Mouse (Mus musculus) stomach, embryonic 16.5 days (tissue): Measurements from ENCODE around the gene Sulf2. TPM values are rescaled to one million over a fixed set of nuclear protein-coding genes. Genes with fewer than 3 reads are reported as not detected.

Source experiments
- ATAC-seq: fragments of 200-750 bp; cut with Nextera tagmentation; 2 replicates; pipeline ENCODE4 v1.8.0; 2017; ENCODE audit warnings: moderate number of reproducible peaks, moderate TSS enrichment; ENCODE audit not compliant: insufficient read depth, low FRiP score
- H3K27ac ChIP-seq: fragments of 300-500 bp; sonication (generic); 2 replicates; pipeline ENCODE4 v1.5.1; 2014; ENCODE audit warnings: low read length
- H3K27me3 ChIP-seq: fragments of 300-500 bp; sonication (generic); 2 replicates; pipeline ENCODE4 v1.6.1; 2014; ENCODE audit warnings: low read length, control low read depth, mixed read lengths; ENCODE audit not compliant: control insufficient read depth, insufficient read depth
- H3K36me3 ChIP-seq: fragments of 300-500 bp; sonication (generic); 2 replicates; pipeline ENCODE4 v1.6.1; 2014; ENCODE audit warnings: low read length; ENCODE audit not compliant: control insufficient read depth, insufficient read depth
- H3K4me1 ChIP-seq: fragments of 300-500 bp; sonication (generic); 2 replicates; pipeline ENCODE4 v1.6.1; 2014; ENCODE audit warnings: low read length, control low read depth, mixed read lengths; ENCODE audit not compliant: control insufficient read depth, insufficient read depth
- H3K4me2 ChIP-seq: fragments of 300-500 bp; sonication (generic); 2 replicates; pipeline ENCODE4 v1.6.1; 2014; ENCODE audit warnings: low read depth, low read length, mixed read lengths
- H3K4me3 ChIP-seq: fragments of 300-500 bp; sonication (generic); replicated peaks from 2 replicates; pipeline ENCODE4 v1.5.1; 2014; ENCODE audit warnings: mild to moderate bottlenecking, low read length
- H3K9ac ChIP-seq: fragments of 300-500 bp; sonication (generic); 2 replicates; pipeline ENCODE4 v1.6.1; 2014; ENCODE audit warnings: low read length
- H3K9me3 ChIP-seq: fragments of 300-500 bp; sonication (generic); replicated peaks from 2 replicates; pipeline ENCODE4 v1.6.1; 2016; ENCODE audit warnings: low read length, control low read depth; ENCODE audit not compliant: control insufficient read depth
- WGBS: fragments of 180-500 bp; shearing (Covaris S2); extraction: QIAGEN DNeasy Blood & Tissue Kit; methylation state at CpG from one replicate; pipeline ENCODE4 v1.1.7; 2014; 5-methylcytosine and 5-hydroxymethylcytosine counted together
- polyA plus RNA-seq: library from polyadenylated mRNA; unstranded; fragments of >200 nt; fragmentation: Nextera tagmentation; extraction: Ambion mirVana; gene quantifications from 2 replicates; pipeline ENCODE4 v1.2.1, GENCODE M21; 2015

The Sulf2 gene
- polyA plus RNA-seq, 1 experiment from 2014 or later = 124 TPM

DNA sequence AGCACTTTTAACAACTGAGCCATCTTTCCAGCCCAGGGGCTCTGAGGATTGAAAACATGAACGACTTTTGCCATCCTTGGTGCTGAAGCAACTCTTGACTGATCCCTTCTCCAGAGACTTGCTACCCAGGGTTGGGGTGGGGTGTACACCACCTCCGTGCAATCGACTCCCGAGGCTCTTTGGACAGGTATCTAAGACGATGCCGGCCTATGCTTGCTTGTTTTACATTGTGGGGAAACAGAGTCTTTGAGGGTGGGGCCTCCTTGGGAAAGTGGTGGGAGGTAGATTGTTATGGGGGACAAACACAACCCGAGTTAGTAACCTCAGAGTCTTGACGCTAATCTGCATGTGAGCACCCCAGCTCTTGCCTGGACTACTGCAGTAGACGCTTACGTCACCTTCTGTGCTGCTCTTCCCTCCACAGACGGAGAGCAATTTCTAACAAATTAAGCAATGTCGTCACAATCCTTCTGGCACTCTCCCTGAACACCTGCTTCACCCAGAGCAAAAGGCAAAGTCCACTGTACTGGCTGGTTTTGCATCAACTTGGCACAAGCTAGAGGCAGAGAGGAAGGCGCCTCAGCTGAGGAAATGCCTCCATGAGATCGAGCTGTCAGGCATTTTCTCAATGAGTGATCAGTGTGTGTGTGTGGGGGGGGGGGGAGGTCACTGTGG, 33.6 kb downstream of the Sulf2 start:
- Histone ChIP-seq H3K4me1 (peaks cover 5% of the 10 kb centered on the region; the same call in 1 of the 2 replicates), H3K4me3 (no peak overlapping the region), H3K4me2 (no peak overlapping the region), H3K27ac (no peak overlapping the region), H3K27me3 (no peaks in the 10 kb centered on the region), H3K9ac (no peak overlapping the region), H3K36me3 (no peaks in the 10 kb centered on the region), H3K9me3 (no peaks in the 10 kb centered on the region)
- 68% methylated on average over 14 of the region's 14 CpGs for WGBS
- peak; percentile 35; the same call in 1 of the 2 replicates for ATAC-seq

DNA sequence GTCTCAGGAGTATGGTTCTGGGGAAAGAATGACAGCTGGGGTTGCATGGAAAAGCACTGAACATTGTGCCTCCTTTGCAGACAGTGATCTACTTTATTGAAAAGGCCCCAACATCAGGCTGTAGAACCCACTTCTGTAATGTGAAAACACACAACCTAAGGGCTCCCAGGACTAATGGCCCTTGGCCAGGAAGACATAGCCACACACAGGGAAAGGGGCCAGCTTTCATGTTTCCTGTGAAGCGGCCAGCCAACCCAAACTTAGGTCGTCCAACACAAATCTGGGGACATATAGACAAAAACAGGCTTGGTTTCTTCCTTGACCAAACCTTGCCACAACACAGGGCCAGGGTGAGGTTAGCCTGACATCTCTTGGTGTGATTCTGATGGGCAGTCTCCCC, 35.5 kb downstream of the Sulf2 start:
- ATAC-seq = no peak
- no peak overlapping the region for H3K27ac ChIP-seq
- H3K9me3 ChIP-seq = no peaks in the 10 kb centered on the region
- no peak overlapping the region for H3K4me3 ChIP-seq
- H3K4me1 ChIP-seq = no peaks in the 10 kb centered on the region
- H3K27me3 ChIP-seq = no peaks in the 10 kb centered on the region
- no peak overlapping the region for H3K4me2 ChIP-seq
- peaks cover 4% of the 10 kb centered on the region; the same call in 1 of the 2 replicates for H3K36me3 ChIP-seq
- WGBS = 80% methylated on average over 2 of the region's 2 CpGs
- H3K9ac ChIP-seq = no peak overlapping the region

DNA sequence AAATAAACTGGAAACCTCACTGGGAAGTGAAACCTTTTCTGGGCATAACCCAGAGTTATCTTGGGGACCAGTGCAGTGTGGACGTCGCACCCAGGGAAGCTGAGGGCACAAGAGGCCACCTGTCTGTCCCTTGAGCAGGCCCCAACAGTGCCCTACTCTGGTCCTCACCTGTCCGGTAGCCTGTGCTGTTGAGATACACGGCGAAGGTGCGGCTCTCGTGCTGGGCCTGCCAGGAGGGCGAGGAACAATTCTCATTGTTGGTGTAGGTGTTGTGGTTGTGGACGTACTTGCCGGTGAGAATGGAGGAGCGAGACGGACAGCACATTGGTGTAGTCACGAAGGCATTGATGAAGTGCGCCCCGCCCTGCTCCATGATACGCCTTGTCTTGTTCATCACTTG, 38.8 kb downstream of the Sulf2 start:
- H3K4me3 ChIP-seq = no peak overlapping the region
- no peaks in the 10 kb centered on the region for H3K9me3 ChIP-seq
- peaks cover 4% of the 10 kb centered on the region; the same call in 1 of the 2 replicates for H3K36me3 ChIP-seq
- no peak overlapping the region for H3K4me2 ChIP-seq
- ATAC-seq = no peak
- H3K9ac ChIP-seq = no peak overlapping the region
- no peak overlapping the region for H3K27ac ChIP-seq
- no peaks in the 10 kb centered on the region for H3K27me3 ChIP-seq
- WGBS = 92% methylated on average over 16 of the region's 16 CpGs
- H3K4me1 ChIP-seq = no peaks in the 10 kb centered on the region

GRCm38 (mm10) chr2:166116278-166116608, 39.2 kb downstream of the Sulf2 start:
- no peak overlapping the region for H3K4me2 ChIP-seq
- H3K27ac ChIP-seq = no peak overlapping the region
- H3K4me1 ChIP-seq = no peaks in the 10 kb centered on the region
- no peak overlapping the region for H3K4me3 ChIP-seq
- peaks cover 4% of the 10 kb centered on the region; the same call in 1 of the 2 replicates for H3K36me3 ChIP-seq
- ATAC-seq = no peak
- H3K9ac ChIP-seq = no peak overlapping the region
- no peaks in the 10 kb centered on the region for H3K9me3 ChIP-seq
- WGBS = 83% methylated on average over 7 of the region's 7 CpGs
- no peaks in the 10 kb centered on the region for H3K27me3 ChIP-seq

GRCm38 (mm10) chr2:166115571-166116277, 39.7 kb downstream of the Sulf2 start:
- Histone ChIP-seq H3K9ac (no peak overlapping the region), H3K36me3 (peaks cover 4% of the 10 kb centered on the region; the same call in 1 of the 2 replicates), H3K4me3 (no peak overlapping the region), H3K27me3 (no peaks in the 10 kb centered on the region), H3K27ac (no peak overlapping the region), H3K4me1 (no peaks in the 10 kb centered on the region), H3K9me3 (no peaks in the 10 kb centered on the region), H3K4me2 (no peak overlapping the region)
- peak; percentile 46; the same call in 1 of the 2 replicates for ATAC-seq
- WGBS = 79% methylated on average over 15 of the region's 15 CpGs

DNA sequence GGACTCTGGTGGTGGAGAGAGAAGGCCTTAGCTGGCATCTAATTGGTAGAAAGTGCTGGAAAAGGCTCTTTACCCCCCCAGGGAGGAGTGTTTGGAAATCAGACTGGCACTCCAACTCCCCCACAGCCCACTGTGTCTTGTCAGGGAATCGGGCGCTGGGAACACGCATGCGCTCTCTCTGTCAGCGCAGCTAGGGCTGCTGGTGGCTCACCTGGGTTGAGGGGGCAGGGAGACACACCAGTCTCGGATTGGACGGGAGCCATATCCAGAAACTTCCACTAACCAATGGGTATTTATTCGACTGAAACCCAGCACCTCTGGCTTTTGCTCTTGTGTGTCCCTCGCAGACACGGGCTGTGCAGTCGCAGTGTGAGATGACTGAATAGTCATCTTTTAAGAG, 42.5 kb downstream of the Sulf2 start:
- Histone ChIP-seq H3K4me1 (0 out of 2 replicates have a peak, but pooled peaks cover 3% of the 10 kb centered on the region), H3K27me3 (no peaks in the 10 kb centered on the region), H3K36me3 (peaks cover 4% of the 10 kb centered on the region; the same call in 1 of the 2 replicates), H3K9ac (no peak overlapping the region), H3K9me3 (no peaks in the 10 kb centered on the region), H3K4me2 (no peak overlapping the region), H3K4me3 (no peak overlapping the region), H3K27ac (no peak overlapping the region)
- 92% methylated on average over 11 of the region's 11 CpGs for WGBS
- no peak for ATAC-seq

DNA sequence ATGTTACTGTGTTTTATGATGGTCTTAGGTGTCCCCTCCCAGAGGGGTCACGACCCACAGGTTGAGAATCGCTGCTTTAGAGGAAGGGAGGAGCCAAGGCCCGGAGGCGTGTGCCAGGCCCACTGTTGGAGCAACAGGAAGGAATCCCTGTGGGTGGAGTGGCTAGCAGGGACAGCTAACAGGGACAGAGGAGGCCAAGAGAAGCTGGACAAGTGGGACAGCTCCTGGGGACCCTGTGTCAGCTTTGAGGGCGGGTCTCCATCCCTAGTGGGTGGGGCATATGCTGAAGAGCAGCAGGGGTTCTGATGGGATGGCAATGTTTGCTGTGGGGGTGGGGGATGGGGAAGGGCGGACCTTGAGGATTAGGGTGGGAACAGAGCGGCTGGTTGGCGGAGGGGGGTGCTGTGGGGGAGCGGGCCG, 43.6 kb downstream of the Sulf2 start:
- 55% methylated on average over 10 of the region's 10 CpGs for WGBS
- peaks cover 5% of the 10 kb centered on the region; the same call in 1 of the 2 replicates for H3K4me1 ChIP-seq
- no peaks in the 10 kb centered on the region for H3K9me3 ChIP-seq
- no peak overlapping the region for H3K9ac ChIP-seq
- H3K4me2 ChIP-seq = no peak overlapping the region
- no peaks in the 10 kb centered on the region for H3K27me3 ChIP-seq
- H3K36me3 ChIP-seq = peaks cover 4% of the 10 kb centered on the region; the same call in 1 of the 2 replicates
- ATAC-seq = no peak
- H3K4me3 ChIP-seq = no peak overlapping the region
- no peak overlapping the region for H3K27ac ChIP-seq

DNA sequence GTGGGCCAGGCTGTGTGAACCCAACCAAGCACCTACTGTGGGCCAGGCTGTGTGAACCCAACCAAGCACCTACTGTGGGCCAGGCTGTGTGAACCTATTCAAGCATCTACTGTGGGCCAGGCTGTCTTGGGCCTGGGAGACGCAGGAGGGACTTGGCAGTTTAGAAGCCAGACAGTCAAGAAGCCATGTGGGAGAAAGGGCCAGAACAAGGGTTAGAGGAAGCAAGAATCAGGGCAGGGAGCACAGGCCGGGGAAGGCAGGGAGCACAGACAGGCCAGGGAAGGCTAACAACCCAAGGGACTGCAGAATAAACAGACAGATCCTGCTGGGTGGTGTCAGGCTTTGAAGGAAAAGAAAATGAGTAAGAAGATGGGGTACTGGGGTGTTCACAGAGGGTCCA, 44.2 kb downstream of the Sulf2 start:
- no peak overlapping the region for H3K27ac ChIP-seq
- ATAC-seq = no peak

DNA sequence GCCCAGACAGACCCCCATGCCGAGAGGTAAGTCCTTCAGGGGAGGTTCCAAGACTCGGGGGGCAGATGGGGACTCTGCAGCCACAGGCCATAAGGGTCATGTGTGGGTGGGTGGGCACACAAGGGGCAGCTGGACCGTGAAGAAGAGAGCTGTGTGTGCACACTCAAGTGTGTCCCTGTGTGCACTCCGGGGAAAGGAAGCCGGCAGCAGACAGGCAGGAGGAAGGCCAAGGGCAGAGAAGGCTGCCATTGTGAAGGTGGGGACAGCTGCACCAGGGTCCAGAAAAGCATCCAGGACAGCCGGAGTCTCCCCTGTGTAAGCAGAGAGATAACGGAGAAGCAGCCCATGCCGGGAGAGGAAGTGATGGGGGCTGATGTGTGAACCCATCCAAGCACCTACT, 44.7 kb downstream of the Sulf2 start:
- no peak overlapping the region for H3K4me3 ChIP-seq
- WGBS = 86% methylated on average over 8 of the region's 8 CpGs
- H3K9me3 ChIP-seq = no peaks in the 10 kb centered on the region
- no peak overlapping the region for H3K27ac ChIP-seq
- no peaks in the 10 kb centered on the region for H3K27me3 ChIP-seq
- no peak overlapping the region for H3K4me2 ChIP-seq
- H3K9ac ChIP-seq = no peak overlapping the region
- peaks cover 3% of the 10 kb centered on the region; the same call in 1 of the 2 replicates for H3K36me3 ChIP-seq
- H3K4me1 ChIP-seq = peaks cover 16% of the 10 kb centered on the region
- ATAC-seq = no peak

More for the DNA sequence above, 44.2 kb downstream of the Sulf2 start:
- 81% methylated on average over 2 of the region's 2 CpGs for WGBS
- Histone ChIP-seq H3K4me1 (peaks cover 11% of the 10 kb centered on the region), H3K9ac (no peak overlapping the region), H3K36me3 (peaks cover 4% of the 10 kb centered on the region; the same call in 1 of the 2 replicates), H3K27me3 (no peaks in the 10 kb centered on the region), H3K4me3 (no peak overlapping the region), H3K9me3 (no peaks in the 10 kb centered on the region), H3K4me2 (no peak overlapping the region)
